Mouse (Mus musculus) MEL (cell line): ENCODE measurements at regions not wholly inside any gene's neighbourhood (a gene's known extent, or its start where the extent isn't known, plus 50 kb on each side); places are given as distances from the start of the nearest gene placed in this dataset.

Source experiments
- DNase-seq: peaks from one replicate; pipeline ENCODE4 v3.0.0; 2011; ENCODE audit warnings: low read depth, low spot score
- H3K27ac ChIP-seq: 2 replicates; pipeline ENCODE4 v1.5.1; 2012; ENCODE audit warnings: low read depth, mild to moderate bottlenecking, control low read depth, low read length, moderate library complexity; ENCODE audit not compliant: control insufficient read depth
- H3K27me3 ChIP-seq, 2 experiments: fragments of 150-350 bp in 1 of 2; sonication (generic) in 1 of 2; 2 replicates each; pipeline ENCODE4 v1.6.1; 2012; ENCODE audit warnings: low read length in 2 of 2, mild to moderate bottlenecking in 2 of 2, improper control_type of control experiment in 1 of 2, moderate library complexity in 1 of 2; ENCODE audit not compliant: insufficient read depth in 2 of 2, control insufficient read depth in 1 of 2
- H3K36me3 ChIP-seq, 2 experiments: 2 replicates each; pipeline ENCODE4 v1.6.1; 2012 to 2014; ENCODE audit warnings: low read length in 2 of 2, improper control_type of control experiment in 1 of 2, inconsistent platforms in 1 of 2, mild to moderate bottlenecking in 1 of 2; ENCODE audit not compliant: insufficient read depth in 2 of 2, control insufficient read depth in 1 of 2
- H3K4me1 ChIP-seq, 2 experiments: fragments of 150-350 bp in 1 of 2; sonication (generic) in 1 of 2; 2 replicates each; pipeline ENCODE4 v1.6.1; 2012; ENCODE audit warnings: low read length in 2 of 2, improper control_type of control experiment in 1 of 2, mild to moderate bottlenecking in 1 of 2; ENCODE audit not compliant: insufficient read depth in 2 of 2, control insufficient read depth in 1 of 2
- H3K4me3 ChIP-seq, 2 experiments: fragments of 150-350 bp in 1 of 2; sonication (generic) in 1 of 2; 2 replicates each; pipeline ENCODE4 v1.5.1; 2012; ENCODE audit warnings: low read depth in 2 of 2, low read length in 2 of 2, mild to moderate bottlenecking in 2 of 2, moderate library complexity in 2 of 2, control low read depth in 1 of 2, improper control_type of control experiment in 1 of 2; ENCODE audit not compliant: control insufficient read depth in 1 of 2, insufficient read depth in 1 of 2
- H3K79me2 ChIP-seq: 2 replicates; pipeline ENCODE4 v1.6.1; 2012; ENCODE audit warnings: mild to moderate bottlenecking, low read length, moderate library complexity; ENCODE audit not compliant: control insufficient read depth, poor library complexity, insufficient read depth
- H3K9ac ChIP-seq: 2 replicates; pipeline ENCODE4 v1.6.1; 2012; ENCODE audit warnings: low read depth, mild to moderate bottlenecking, control low read depth, low read length, moderate library complexity; ENCODE audit not compliant: control insufficient read depth, poor library complexity, severe bottlenecking
- H3K9me3 ChIP-seq: fragments of 150-350 bp; sonication (generic); replicated peaks from 2 replicates; pipeline ENCODE4 v1.6.1; 2012; ENCODE audit warnings: mild to moderate bottlenecking, low read length, improper control_type of control experiment, moderate library complexity; ENCODE audit not compliant: insufficient read depth
- BHLHE40 ChIP-seq: IDR thresholded peaks from 2 replicates; pipeline ENCODE4 v1.6.1; 2012; ENCODE audit warnings: low read depth, mild to moderate bottlenecking, inconsistent platforms, low read length, improper control_type of control experiment, borderline replicate concordance
- CHD1 ChIP-seq: IDR thresholded peaks from 2 replicates; pipeline ENCODE4 v1.6.1; 2012; ENCODE audit warnings: low read depth, mild to moderate bottlenecking, inconsistent platforms, low read length, improper control_type of control experiment
- CHD2 ChIP-seq: IDR thresholded peaks from 2 replicates; pipeline ENCODE4 v1.6.1; 2011; ENCODE audit warnings: low read length, improper control_type of control experiment
- CTCF ChIP-seq, 3 experiments: IDR thresholded peaks in 2 of 3; conservative IDR thresholded peaks in 1 of 3; 2 replicates each; pipeline ENCODE4 v1.5.1; 2011 to 2012; ENCODE audit warnings: low read length in 3 of 3, low read depth in 2 of 3, mild to moderate bottlenecking in 2 of 3, improper control_type of control experiment in 1 of 3, inconsistent platforms in 1 of 3, mixed read lengths in 1 of 3, moderate library complexity in 1 of 3; ENCODE audit not compliant: control insufficient read depth in 1 of 3, insufficient read depth in 1 of 3, poor library complexity in 1 of 3, severe bottlenecking in 1 of 3
- EP300 ChIP-seq, 2 experiments: IDR thresholded peaks; 2 replicates each; pipeline ENCODE4 v1.6.1; 2011; ENCODE audit warnings: improper control_type of control experiment in 2 of 2, low read length in 2 of 2, low read depth in 1 of 2, mild to moderate bottlenecking in 1 of 2
- GABPA ChIP-seq: IDR thresholded peaks from 2 replicates; pipeline ENCODE4 v1.6.1; 2012; ENCODE audit warnings: low read depth, mild to moderate bottlenecking, inconsistent platforms, low read length, improper control_type of control experiment, moderate library complexity
- HCFC1 ChIP-seq: IDR thresholded peaks from 2 replicates; pipeline ENCODE4 v1.6.1; 2012; ENCODE audit warnings: low read depth, mild to moderate bottlenecking, inconsistent platforms, low read length, improper control_type of control experiment, moderate library complexity
- JUND ChIP-seq: IDR thresholded peaks from 2 replicates; pipeline ENCODE4 v1.6.1; 2011; ENCODE audit warnings: low read depth, mild to moderate bottlenecking, improper control_type of control experiment, low read length
- KAT2A ChIP-seq: conservative IDR thresholded peaks from 2 replicates; pipeline ENCODE4 v1.6.1; 2012; ENCODE audit warnings: low read depth, low read length, improper control_type of control experiment, inconsistent platforms
- MYB ChIP-seq: IDR thresholded peaks from 2 replicates; pipeline ENCODE4 v1.6.1; 2011; ENCODE audit warnings: mild to moderate bottlenecking, low read depth, low read length, improper control_type of control experiment
- MYC ChIP-seq: IDR thresholded peaks from 2 replicates; pipeline ENCODE4 v1.6.1; 2011; ENCODE audit warnings: low read depth, mild to moderate bottlenecking, low read length, improper control_type of control experiment, moderate library complexity
- NELFE ChIP-seq: IDR thresholded peaks from 2 replicates; pipeline ENCODE4 v1.6.1; 2011; ENCODE audit warnings: low read depth, low read length, improper control_type of control experiment
- NRF1 ChIP-seq: IDR thresholded peaks from 2 replicates; pipeline ENCODE4 v1.6.1; 2014; ENCODE audit warnings: low read depth, mild to moderate bottlenecking, inconsistent platforms, low read length, improper control_type of control experiment, moderate library complexity; ENCODE audit not compliant: poor library complexity, insufficient read depth, severe bottlenecking
- POLR2AphosphoS2 ChIP-seq: IDR thresholded peaks from 2 replicates; pipeline ENCODE4 v1.6.1; 2011; ENCODE audit warnings: low read length, improper control_type of control experiment
- RAD21 ChIP-seq: IDR thresholded peaks from 2 replicates; pipeline ENCODE4 v1.6.1; 2011; ENCODE audit warnings: mild to moderate bottlenecking, low read depth, low read length, improper control_type of control experiment
- RCOR1 ChIP-seq: IDR thresholded peaks from 2 replicates; pipeline ENCODE4 v1.6.1; 2012; ENCODE audit warnings: low read depth, mild to moderate bottlenecking, inconsistent platforms, low read length, improper control_type of control experiment
- SIN3A ChIP-seq: IDR thresholded peaks from 2 replicates; pipeline ENCODE4 v1.6.1; 2012; ENCODE audit warnings: low read length, improper control_type of control experiment, inconsistent platforms
- SMC3 ChIP-seq: IDR thresholded peaks from 2 replicates; pipeline ENCODE4 v1.6.1; 2011; ENCODE audit warnings: low read depth, low read length, improper control_type of control experiment
- TAL1 ChIP-seq: IDR thresholded peaks from 2 replicates; pipeline ENCODE4 v1.6.1; 2012; ENCODE audit warnings: mild to moderate bottlenecking, inconsistent platforms, low read length, moderate library complexity, mixed read lengths
- TBP ChIP-seq: IDR thresholded peaks from 2 replicates; pipeline ENCODE4 v1.8.0; 2011; ENCODE audit warnings: low read depth, low read length, improper control_type of control experiment
- USF1 ChIP-seq: IDR thresholded peaks from 2 replicates; pipeline ENCODE4 v1.6.1; 2014; ENCODE audit warnings: low read depth, mild to moderate bottlenecking, inconsistent platforms, low read length, improper control_type of control experiment, moderate library complexity
- ZKSCAN1 ChIP-seq: IDR thresholded peaks from 2 replicates; pipeline ENCODE4 v1.6.1; 2012; ENCODE audit warnings: low read depth, mild to moderate bottlenecking, inconsistent platforms, low read length, improper control_type of control experiment, moderate library complexity
- ZMIZ1 ChIP-seq: IDR thresholded peaks from 2 replicates; pipeline ENCODE4 v1.6.1; 2012; ENCODE audit warnings: low read depth, mild to moderate bottlenecking, inconsistent platforms, low read length, improper control_type of control experiment, moderate library complexity
- ZNF384 ChIP-seq: IDR thresholded peaks from 2 replicates; pipeline ENCODE4 v1.6.1; 2012; ENCODE audit warnings: low read depth, mild to moderate bottlenecking, inconsistent platforms, low read length, improper control_type of control experiment

- H3K4me1 ChIP-seq: no peaks in the 10 kb centered on the region
- TF ChIP-seq ZMIZ1: no peak
- TF ChIP-seq GABPA: no peak
- no peak for TF ChIP-seq SIN3A
- TF ChIP-seq POLR2AphosphoS2: no peak
- TF ChIP-seq ZKSCAN1: no peak
- TF ChIP-seq RCOR1: no peak
- TF ChIP-seq ZNF384: no peak
- no peak for TF ChIP-seq JUND
- no peak for TF ChIP-seq USF1
- no peak for TF ChIP-seq TBP
- TF ChIP-seq TAL1: no peak
- no peak for TF ChIP-seq BHLHE40
- TF ChIP-seq KAT2A: no peak
- TF ChIP-seq, all 39 proteins: peak for 0
- no peak for DNase-seq
- Histone ChIP-seq H3K4me3 (no peak overlapping the region), H3K27ac (no peak overlapping the region), H3K36me3 (no peaks in the 10 kb centered on the region), H3K9ac (no peak overlapping the region), H3K9me3 (no peaks in the 10 kb centered on the region), H3K27me3 (no peaks in the 10 kb centered on the region), H3K79me2 (no peaks in the 10 kb centered on the region)
Measured at GRCm38 (mm10) chr5:128542049-128542448, 58.6 kb upstream of the Fzd10 start.

- no peak for TF ChIP-seq MYB
- no peak for TF ChIP-seq HCFC1
- no peak for TF ChIP-seq NELFE
- H3K36me3 ChIP-seq: no peaks in the 10 kb centered on the region
- no peak overlapping the region for H3K9ac ChIP-seq
- no peak overlapping the region for H3K4me3 ChIP-seq
- H3K79me2 ChIP-seq: no peaks in the 10 kb centered on the region
- H3K9me3 ChIP-seq: no peaks in the 10 kb centered on the region
- no peak for DNase-seq
- H3K27ac ChIP-seq: no peak overlapping the region
- no peaks in the 10 kb centered on the region for H3K27me3 ChIP-seq
- H3K4me1 ChIP-seq: no peaks in the 10 kb centered on the region
Measured at GRCm38 (mm10) chr5:128538646-128539045, 62.0 kb upstream of the Fzd10 start.

GRCm38 (mm10) chr5:128537218-128537617, 63.4 kb upstream of the Fzd10 start:
- no peaks in the 10 kb centered on the region for H3K9me3 ChIP-seq
- H3K79me2 ChIP-seq: no peaks in the 10 kb centered on the region
- H3K27ac ChIP-seq: no peak overlapping the region
- H3K36me3 ChIP-seq: no peaks in the 10 kb centered on the region
- no peak for DNase-seq
- no peaks in the 10 kb centered on the region for H3K4me1 ChIP-seq
- H3K27me3 ChIP-seq: no peaks in the 10 kb centered on the region
- no peak overlapping the region for H3K4me3 ChIP-seq
- no peak overlapping the region for H3K9ac ChIP-seq
- TF ChIP-seq TBP (no peak), CTCF (IDR thresholded peaks at IDR 0.05 in 2 of 3, conservative IDR thresholded peaks at IDR 0.05 in 1 of 3; ENCODE audit: control insufficient read depth in 1 of 3, insufficient read depth in 1 of 3, low read depth in 2 of 3, low read length in 3 of 3, poor library complexity in 1 of 3, severe bottlenecking in 1 of 3) (no peak), ZKSCAN1 (no peak), MYC (no peak), SMC3 (no peak), CHD1 (no peak), CHD2 (no peak), ZMIZ1 (no peak), NRF1 (no peak), EP300 (IDR thresholded peaks at IDR 0.05; ENCODE audit: low read depth in 1 of 2, low read length in 2 of 2) (no peak), RAD21 (no peak)
- TF ChIP-seq, all 39 proteins: peak for 0
